Mouse (Mus musculus): Measurements from ENCODE around the gene Mvb12a.

GRCm38 (mm10) chr8:71572077-71572476, 29.4 kb downstream of the Mvb12a start:
- TF ChIP-seq CTCF (IDR thresholded peaks at IDR 0.05; ENCODE audit: borderline replicate concordance, insufficient read depth, low read length) = no peak
- no peak for TF ChIP-seq POLR2A (IDR thresholded peaks at IDR 0.05; ENCODE audit: low read depth, low read length)
